Mouse (Mus musculus): ENCODE results near the gene Zfp970. TPM values are rescaled to one million over a fixed set of nuclear protein-coding genes. Genes with fewer than 3 reads are reported as not detected.
"Not testable (repeated sequence)": the region's sequence is repeated elsewhere in the genome, so short reads cannot be mapped to it uniquely, and the experiment has no call there.

Gene Zfp970
- polyA plus RNA-seq, 1 experiment from 2014 or later, result 19.8 TPM

DNA sequence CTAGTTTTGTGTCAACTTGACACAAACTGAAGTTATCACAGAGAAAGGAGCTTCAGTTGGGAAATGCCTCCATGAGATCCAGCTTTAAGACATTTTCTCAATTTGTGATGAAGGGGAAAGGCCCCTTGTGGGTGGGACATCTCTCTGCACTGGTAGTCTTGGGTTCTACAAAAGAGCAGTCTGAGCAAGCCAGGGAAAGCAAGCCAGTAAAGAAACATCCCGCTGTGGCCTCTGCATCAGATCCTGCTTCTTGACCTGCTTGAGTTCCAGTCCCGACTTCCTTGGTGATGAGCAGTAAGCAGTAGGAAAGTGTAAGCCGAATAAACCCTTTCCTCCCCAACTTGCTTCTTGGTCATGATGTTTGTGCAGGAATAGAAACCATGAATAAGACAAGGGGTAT is 47.4 kb downstream of the Zfp970 start:
- H3K4me2 ChIP-seq (ENCODE audit: low read depth, low read length); H3K36me3 ChIP-seq (ENCODE audit: control insufficient read depth, insufficient read depth, low read length); H3K9me3 ChIP-seq (ENCODE audit: control insufficient read depth, low read length); H3K4me3 ChIP-seq (ENCODE audit: low read length); ATAC-seq (ENCODE audit: low read depth); H3K27me3 ChIP-seq (ENCODE audit: control insufficient read depth, insufficient read depth, low read depth, low read length); H3K4me1 ChIP-seq (replicated peaks; ENCODE audit: control insufficient read depth, insufficient read depth, low read length); H3K27ac ChIP-seq (ENCODE audit: low read length); H3K9ac ChIP-seq (ENCODE audit: low read length): not testable (repeated sequence)
- 92% methylated on average over 3 of the region's 3 CpGs for WGBS

DNA sequence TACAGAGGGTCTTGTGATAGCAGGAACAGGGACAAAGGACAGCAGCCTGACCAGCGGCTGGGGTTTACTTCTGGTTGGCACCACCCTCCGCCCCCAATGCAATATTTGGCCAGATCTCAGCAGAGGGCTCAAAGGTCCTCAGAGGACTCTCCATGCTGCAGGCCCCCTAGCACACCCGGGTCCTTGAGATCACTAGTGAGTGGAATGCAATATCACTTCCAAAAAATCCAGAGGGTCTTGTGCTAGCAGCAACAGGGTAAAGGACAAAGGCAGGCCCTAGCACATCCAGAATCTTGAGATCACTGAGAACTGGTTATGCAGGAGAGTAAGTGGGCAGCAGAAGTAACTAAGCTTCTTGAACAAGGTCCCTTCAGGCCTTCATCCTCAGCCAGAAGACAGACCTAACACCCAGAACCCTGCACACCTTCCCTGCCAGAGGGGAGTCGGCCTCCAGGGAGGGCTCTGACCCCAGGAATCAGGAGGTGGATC is 49.5 kb downstream of the Zfp970 start:
- WGBS, result 81% methylated on average over 4 of the region's 4 CpGs

DNA sequence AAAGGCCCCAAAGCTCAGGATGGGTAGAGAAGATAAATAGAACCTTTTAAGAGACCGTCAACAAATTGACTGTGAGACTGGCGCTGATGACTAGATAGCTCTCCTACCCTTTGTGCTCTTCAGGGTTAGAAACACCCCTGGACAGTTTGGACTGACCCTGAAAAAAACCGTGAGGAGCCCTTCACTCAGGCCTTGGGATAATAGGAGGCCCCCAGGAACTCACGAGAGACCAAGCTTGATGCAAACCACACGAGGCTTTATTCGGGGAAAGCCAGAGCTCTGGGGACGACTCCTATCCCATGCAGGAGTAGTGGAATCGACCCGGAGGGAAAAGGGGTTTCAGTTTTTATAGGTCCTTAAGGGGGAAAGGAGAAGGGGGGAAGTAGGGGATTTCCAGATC is 53.2 kb downstream of the Zfp970 start:
- not testable (repeated sequence) for H3K27ac ChIP-seq (ENCODE audit: low read length); ATAC-seq (ENCODE audit: low read depth); H3K4me2 ChIP-seq (ENCODE audit: low read depth, low read length); H3K9ac ChIP-seq (ENCODE audit: low read length); H3K4me3 ChIP-seq (ENCODE audit: low read length); H3K36me3 ChIP-seq (ENCODE audit: control insufficient read depth, insufficient read depth, low read length); H3K4me1 ChIP-seq (replicated peaks; ENCODE audit: control insufficient read depth, insufficient read depth, low read length); H3K9me3 ChIP-seq (ENCODE audit: control insufficient read depth, low read length); H3K27me3 ChIP-seq (ENCODE audit: control insufficient read depth, insufficient read depth, low read depth, low read length)
- WGBS, result 85% methylated on average over 9 of the region's 9 CpGs

More for the DNA sequence above, 49.5 kb downstream of the Zfp970 start:
- not testable (repeated sequence) for H3K27me3 ChIP-seq (ENCODE audit: control insufficient read depth, insufficient read depth, low read depth, low read length); H3K9me3 ChIP-seq (ENCODE audit: control insufficient read depth, low read length); H3K36me3 ChIP-seq (ENCODE audit: control insufficient read depth, insufficient read depth, low read length); H3K27ac ChIP-seq (ENCODE audit: low read length); H3K9ac ChIP-seq (ENCODE audit: low read length); H3K4me1 ChIP-seq (replicated peaks; ENCODE audit: control insufficient read depth, insufficient read depth, low read length); H3K4me2 ChIP-seq (ENCODE audit: low read depth, low read length); H3K4me3 ChIP-seq (ENCODE audit: low read length); ATAC-seq (ENCODE audit: low read depth)

DNA sequence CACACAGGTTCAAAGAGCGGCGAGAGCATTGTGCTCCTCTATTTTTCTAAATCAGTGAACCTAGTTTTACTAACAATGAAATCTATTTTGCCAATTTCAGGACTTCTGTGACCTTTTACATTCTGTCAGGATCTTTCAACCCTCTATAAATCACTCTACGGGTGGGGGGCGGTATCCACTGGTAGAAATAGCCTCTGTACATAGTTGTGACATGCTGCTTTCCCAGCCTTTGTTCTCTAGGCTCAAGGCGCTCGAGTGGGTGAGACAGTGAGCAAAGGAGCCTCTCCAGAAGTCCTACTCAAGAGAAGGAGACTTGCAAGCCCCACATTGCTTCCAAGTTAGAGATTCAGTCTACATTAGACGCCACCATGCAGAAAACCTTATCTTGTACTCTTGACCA is 53.8 kb downstream of the Zfp970 start:
- not testable (repeated sequence) for H3K9me3 ChIP-seq (ENCODE audit: control insufficient read depth, low read length); H3K4me2 ChIP-seq (ENCODE audit: low read depth, low read length); H3K27me3 ChIP-seq (ENCODE audit: control insufficient read depth, insufficient read depth, low read depth, low read length); H3K36me3 ChIP-seq (ENCODE audit: control insufficient read depth, insufficient read depth, low read length); H3K9ac ChIP-seq (ENCODE audit: low read length); H3K4me1 ChIP-seq (replicated peaks; ENCODE audit: control insufficient read depth, insufficient read depth, low read length); H3K4me3 ChIP-seq (ENCODE audit: low read length); H3K27ac ChIP-seq (ENCODE audit: low read length); ATAC-seq (ENCODE audit: low read depth)
- WGBS, result 84% methylated on average over 7 of the region's 7 CpGs

DNA sequence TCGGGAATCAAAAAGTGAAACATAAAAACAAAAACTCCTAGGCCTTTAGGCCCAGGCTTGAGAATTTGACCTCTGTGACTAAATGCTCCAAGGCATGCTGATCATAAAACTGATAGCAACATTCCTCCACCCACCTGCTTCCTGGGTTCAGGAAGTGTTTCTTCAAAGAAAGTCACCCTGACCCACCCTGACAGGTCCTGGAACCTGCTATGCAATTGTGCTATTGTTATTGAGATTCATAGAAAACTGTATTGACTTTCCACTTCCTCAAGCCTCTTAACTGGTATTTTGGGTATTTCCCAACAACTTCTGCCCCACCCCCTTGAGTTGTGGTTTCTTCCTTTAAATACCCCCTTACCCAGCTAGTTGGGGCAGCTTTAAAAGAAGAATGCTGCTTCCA is 54.4 kb downstream of the Zfp970 start:
- H3K4me2 ChIP-seq (ENCODE audit: low read depth, low read length); H3K27me3 ChIP-seq (ENCODE audit: control insufficient read depth, insufficient read depth, low read depth, low read length); H3K36me3 ChIP-seq (ENCODE audit: control insufficient read depth, insufficient read depth, low read length); ATAC-seq (ENCODE audit: low read depth); H3K4me1 ChIP-seq (replicated peaks; ENCODE audit: control insufficient read depth, insufficient read depth, low read length); H3K9ac ChIP-seq (ENCODE audit: low read length); H3K9me3 ChIP-seq (ENCODE audit: control insufficient read depth, low read length); H3K4me3 ChIP-seq (ENCODE audit: low read length); H3K27ac ChIP-seq (ENCODE audit: low read length): not testable (repeated sequence)
- 75% methylated on average over 1 of the region's 1 CpGs for WGBS

DNA sequence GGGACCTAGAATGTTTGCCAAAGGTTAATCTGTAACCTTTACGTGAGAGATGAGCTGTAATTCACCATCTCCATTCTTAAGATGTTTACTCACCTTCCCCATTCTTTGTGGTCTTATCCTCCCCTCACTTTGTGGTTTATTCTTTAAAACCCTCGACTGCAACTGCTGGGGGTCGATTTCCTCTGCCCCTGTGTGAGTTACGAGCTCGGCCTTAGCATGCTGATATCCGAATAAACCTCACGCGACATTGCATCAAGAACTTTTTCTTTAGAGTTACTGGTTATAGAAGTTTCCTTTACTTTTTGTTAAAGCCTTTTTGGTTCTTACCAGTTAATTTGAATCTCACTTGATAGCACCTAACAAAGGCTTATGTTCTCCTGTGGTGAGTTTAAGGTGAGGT is 55.5 kb downstream of the Zfp970 start:
- Histone ChIP-seq H3K36me3 (ENCODE audit: control insufficient read depth, insufficient read depth, low read length) (no peaks in the 10 kb centered on the region), H3K9me3 (ENCODE audit: control insufficient read depth, low read length) (peaks cover 4% of the 10 kb centered on the region; the same call in 1 of the 2 replicates), H3K27me3 (ENCODE audit: control insufficient read depth, insufficient read depth, low read depth, low read length) (no peaks in the 10 kb centered on the region), H3K4me1 (replicated peaks; ENCODE audit: control insufficient read depth, insufficient read depth, low read length) (no peaks in the 10 kb centered on the region), H3K4me2 (ENCODE audit: low read depth, low read length) (no peak overlapping the region), H3K9ac (ENCODE audit: low read length) (no peak overlapping the region), H3K27ac (ENCODE audit: low read length) (no peak overlapping the region), H3K4me3 (ENCODE audit: low read length) (no peak overlapping the region)
- no peak for ATAC-seq (ENCODE audit: low read depth)
- WGBS, result 71% methylated on average over 8 of the region's 8 CpGs

DNA sequence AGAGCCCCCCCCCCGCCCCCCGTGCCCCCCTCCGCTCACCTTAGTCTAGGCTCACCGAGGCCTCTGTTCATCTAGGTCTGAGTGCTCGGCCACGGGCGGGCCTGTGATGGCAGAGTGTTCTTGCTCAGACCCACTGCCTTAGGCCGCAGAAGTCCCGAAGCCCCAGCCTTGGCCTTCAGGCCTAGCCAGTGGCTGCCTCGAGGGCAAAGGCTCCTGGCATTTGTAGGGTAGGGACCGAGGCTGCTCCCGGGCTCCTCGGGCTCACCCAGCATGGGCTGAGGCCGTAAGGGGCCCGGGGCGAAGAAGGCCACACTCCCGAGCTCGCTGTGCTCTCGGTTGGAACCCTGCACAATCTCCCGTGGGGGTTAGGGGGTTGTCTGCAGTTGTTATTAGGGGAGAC is 58.5 kb downstream of the Zfp970 start:
- 85% methylated on average over 20 of the region's 20 CpGs for WGBS

DNA sequence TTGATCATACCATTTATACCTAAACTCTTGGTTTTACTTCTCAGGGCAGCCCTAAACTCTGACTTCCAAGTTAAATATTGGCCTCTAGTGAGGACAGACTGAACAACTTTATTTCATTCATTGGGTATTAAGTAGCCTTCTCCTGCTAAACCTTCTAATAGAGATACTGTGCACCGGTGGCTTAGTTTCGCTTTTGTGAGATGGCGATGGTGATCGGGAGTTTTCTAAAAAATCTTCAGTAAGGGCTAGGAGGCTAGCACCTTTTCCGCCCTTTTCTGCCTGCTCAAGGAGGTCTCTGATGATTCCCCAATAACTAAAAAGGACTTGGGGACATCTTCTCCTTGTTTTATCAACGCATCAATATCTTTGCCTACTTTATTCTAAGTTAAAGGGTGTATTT is 59.1 kb downstream of the Zfp970 start:
- not testable (repeated sequence) for H3K4me3 ChIP-seq (ENCODE audit: low read length); H3K36me3 ChIP-seq (ENCODE audit: control insufficient read depth, insufficient read depth, low read length); H3K27ac ChIP-seq (ENCODE audit: low read length); ATAC-seq (ENCODE audit: low read depth); H3K27me3 ChIP-seq (ENCODE audit: control insufficient read depth, insufficient read depth, low read depth, low read length); H3K4me1 ChIP-seq (replicated peaks; ENCODE audit: control insufficient read depth, insufficient read depth, low read length); H3K4me2 ChIP-seq (ENCODE audit: low read depth, low read length); H3K9ac ChIP-seq (ENCODE audit: low read length); H3K9me3 ChIP-seq (ENCODE audit: control insufficient read depth, low read length)
- WGBS, result 84% methylated on average over 6 of the region's 6 CpGs

More for the DNA sequence above, 58.5 kb downstream of the Zfp970 start:
- no peaks in the 10 kb centered on the region for H3K27me3 ChIP-seq (ENCODE audit: control insufficient read depth, insufficient read depth, low read depth, low read length)
- ATAC-seq (ENCODE audit: low read depth), result no peak
- H3K27ac ChIP-seq (ENCODE audit: low read length), result no peak overlapping the region
- H3K9me3 ChIP-seq (ENCODE audit: control insufficient read depth, low read length), result peaks cover 4% of the 10 kb centered on the region; the same call in 1 of the 2 replicates
- no peaks in the 10 kb centered on the region for H3K36me3 ChIP-seq (ENCODE audit: control insufficient read depth, insufficient read depth, low read length)
- H3K4me3 ChIP-seq (ENCODE audit: low read length), result no peak overlapping the region
- no peak overlapping the region for H3K9ac ChIP-seq (ENCODE audit: low read length)
- no peaks in the 10 kb centered on the region for H3K4me1 ChIP-seq (replicated peaks; ENCODE audit: control insufficient read depth, insufficient read depth, low read length)
- no peak overlapping the region for H3K4me2 ChIP-seq (ENCODE audit: low read depth, low read length)

DNA sequence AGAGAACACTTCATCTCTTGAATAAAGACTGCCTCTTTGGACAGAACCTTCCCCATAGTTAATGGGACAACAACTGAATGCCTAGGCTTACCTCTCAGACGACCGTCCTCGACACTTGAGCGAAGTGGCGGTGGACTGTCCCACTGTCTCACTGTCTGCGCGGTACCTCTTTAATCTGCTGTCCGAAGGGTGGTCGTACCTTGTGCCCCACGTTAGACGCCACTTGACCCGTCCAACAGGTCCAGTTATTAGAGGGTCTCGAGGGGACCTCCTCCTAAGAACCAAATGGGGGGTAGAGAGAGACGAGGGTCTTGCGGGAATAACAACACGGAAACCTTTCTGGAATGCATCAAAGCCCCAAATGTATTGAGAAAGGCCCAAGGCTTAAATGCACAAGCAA is 59.6 kb downstream of the Zfp970 start:
- H3K27me3 ChIP-seq (ENCODE audit: control insufficient read depth, insufficient read depth, low read depth, low read length); ATAC-seq (ENCODE audit: low read depth); H3K4me1 ChIP-seq (replicated peaks; ENCODE audit: control insufficient read depth, insufficient read depth, low read length); H3K27ac ChIP-seq (ENCODE audit: low read length); H3K4me2 ChIP-seq (ENCODE audit: low read depth, low read length); H3K4me3 ChIP-seq (ENCODE audit: low read length); H3K9me3 ChIP-seq (ENCODE audit: control insufficient read depth, low read length); H3K36me3 ChIP-seq (ENCODE audit: control insufficient read depth, insufficient read depth, low read length); H3K9ac ChIP-seq (ENCODE audit: low read length): not testable (repeated sequence)
- WGBS, result 88% methylated on average over 16 of the region's 16 CpGs

Data from lung, embryonic 16.5 days (tissue).